Mouse (Mus musculus): Measurements from ENCODE around the gene Fam219a. TPM values are rescaled to one million over a fixed set of nuclear protein-coding genes. Genes with fewer than 3 reads are reported as not detected.

Gene Fam219a
- polyA plus RNA-seq, 1 experiment from 2014 or later, result 16.8 TPM

DNA sequence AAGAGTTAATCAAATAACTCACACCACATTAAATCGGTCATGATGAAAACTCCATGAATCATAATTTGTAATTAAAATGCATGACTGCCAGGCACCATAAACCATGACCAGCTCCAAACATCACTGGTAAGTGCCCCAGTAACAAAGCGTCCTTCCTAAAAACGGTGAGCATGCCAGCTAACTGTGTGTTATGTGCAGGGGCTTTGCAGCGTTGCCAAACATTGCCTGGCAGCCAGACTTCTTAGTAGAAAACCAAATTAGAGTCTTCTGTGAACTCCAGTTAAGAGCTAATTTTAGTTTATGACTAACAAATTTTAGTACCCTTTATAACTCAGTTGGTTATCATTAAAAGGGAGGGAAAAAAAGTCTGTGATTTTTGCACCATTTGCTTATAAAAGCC is 4.2 kb upstream of the Fam219a start:
- Histone ChIP-seq H3K27ac (no peak overlapping the region), H3K4me2 (no peak overlapping the region), H3K9me3 (no peaks in the 10 kb centered on the region), H3K27me3 (replicated peaks) (peaks cover 4% of the 10 kb centered on the region; the same call in 1 of the 2 replicates), H3K36me3 (replicated peaks) (no peaks in the 10 kb centered on the region), H3K4me3 (no peak overlapping the region), H3K9ac (no peak overlapping the region), H3K4me1 (peaks cover 15% of the 10 kb centered on the region; the same call in 1 of the 2 replicates)
- WGBS, result 60% methylated on average over 4 of the region's 4 CpGs
- no peak for ATAC-seq (replicated peaks)

- H3K4me1 ChIP-seq, result peaks cover 32% of the 10 kb centered on the region
- 23% methylated on average over 5 of the region's 5 CpGs for WGBS
- no peak overlapping the region for H3K4me3 ChIP-seq
- no peaks in the 10 kb centered on the region for H3K9me3 ChIP-seq
- ATAC-seq (replicated peaks), result no peak
- H3K27me3 ChIP-seq (replicated peaks), result peaks cover 4% of the 10 kb centered on the region; the same call in 1 of the 2 replicates
- no peaks in the 10 kb centered on the region for H3K36me3 ChIP-seq (replicated peaks)
- H3K9ac ChIP-seq, result no peak overlapping the region
- H3K27ac ChIP-seq, result no peak overlapping the region
- H3K4me2 ChIP-seq, result no peak overlapping the region
Measured at GRCm38 (mm10) chr4:41571490-41571889, 2.2 kb upstream of the Fam219a start.

- H3K4me2 ChIP-seq, result peak overlapping the region; percentile 76
- peak overlapping the region; percentile 91 for H3K27ac ChIP-seq
- H3K4me1 ChIP-seq, result peaks cover 33% of the 10 kb centered on the region
- WGBS, result under 1% methylated on average over 58 of the region's 58 CpGs
- H3K27me3 ChIP-seq (replicated peaks), result peaks cover 4% of the 10 kb centered on the region; the same call in 1 of the 2 replicates
- H3K36me3 ChIP-seq (replicated peaks), result no peaks in the 10 kb centered on the region
- H3K9ac ChIP-seq, result peak overlapping the region; percentile 86
- peak overlapping the region; percentile 85 for H3K4me3 ChIP-seq
- no peaks in the 10 kb centered on the region for H3K9me3 ChIP-seq
- peak; percentile 73 for ATAC-seq (replicated peaks)
Measured at GRCm38 (mm10) chr4:41568682-41569410, 492 bp downstream of the Fam219a start.

DNA sequence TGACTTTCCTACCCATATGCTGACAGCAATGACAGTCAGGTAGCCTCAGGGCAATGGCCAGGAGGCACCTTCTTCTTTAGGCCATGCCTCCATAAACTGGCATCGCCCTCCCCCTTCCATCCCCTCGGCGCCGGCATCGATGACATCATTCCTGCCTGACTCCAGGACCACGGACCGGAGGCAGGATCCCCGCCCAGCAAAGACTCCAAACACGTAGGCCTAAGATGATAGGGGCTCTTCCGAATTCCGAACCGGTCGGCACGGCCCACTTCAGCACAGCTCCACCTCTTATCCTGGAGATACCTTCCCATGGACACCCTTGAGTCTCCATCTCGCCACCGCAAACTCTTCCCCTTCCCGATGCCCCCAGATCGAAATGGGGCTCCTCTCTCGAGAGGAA is 1.1 kb downstream of the Fam219a start:
- peak overlapping the region; percentile 76 for H3K4me2 ChIP-seq
- H3K9ac ChIP-seq, result peak overlapping the region; percentile 86
- no peaks in the 10 kb centered on the region for H3K36me3 ChIP-seq (replicated peaks)
- H3K27ac ChIP-seq, result peak overlapping the region; percentile 91
- H3K27me3 ChIP-seq (replicated peaks), result peaks cover 4% of the 10 kb centered on the region; the same call in 1 of the 2 replicates
- ATAC-seq (replicated peaks), result no peak; the same call in 1 of the 2 replicates
- WGBS, result 3% methylated on average over 19 of the region's 19 CpGs
- H3K4me3 ChIP-seq, result peak overlapping the region; percentile 85
- H3K9me3 ChIP-seq, result no peaks in the 10 kb centered on the region
- peaks cover 33% of the 10 kb centered on the region for H3K4me1 ChIP-seq

GRCm38 (mm10) chr4:41566123-41566522 is 3.2 kb downstream of the Fam219a start:
- Histone ChIP-seq H3K36me3 (replicated peaks) (no peaks in the 10 kb centered on the region), H3K9ac (no peak overlapping the region), H3K4me2 (peak overlapping the region; percentile 3), H3K27ac (no peak overlapping the region), H3K4me3 (no peak overlapping the region), H3K4me1 (peaks cover 33% of the 10 kb centered on the region), H3K9me3 (no peaks in the 10 kb centered on the region), H3K27me3 (replicated peaks) (no peaks in the 10 kb centered on the region)
- 16% methylated on average over 3 of the region's 3 CpGs for WGBS
- no peak for ATAC-seq (replicated peaks)

GRCm38 (mm10) chr4:41563297-41563696 is 6.0 kb downstream of the Fam219a start:
- Histone ChIP-seq H3K9me3 (no peaks in the 10 kb centered on the region), H3K27ac (no peak overlapping the region), H3K36me3 (replicated peaks) (no peaks in the 10 kb centered on the region), H3K27me3 (replicated peaks) (no peaks in the 10 kb centered on the region), H3K9ac (no peak overlapping the region), H3K4me3 (no peak overlapping the region), H3K4me1 (peaks cover 26% of the 10 kb centered on the region), H3K4me2 (no peak overlapping the region)
- no peak for ATAC-seq (replicated peaks)
- 91% methylated on average over 5 of the region's 5 CpGs for WGBS

DNA sequence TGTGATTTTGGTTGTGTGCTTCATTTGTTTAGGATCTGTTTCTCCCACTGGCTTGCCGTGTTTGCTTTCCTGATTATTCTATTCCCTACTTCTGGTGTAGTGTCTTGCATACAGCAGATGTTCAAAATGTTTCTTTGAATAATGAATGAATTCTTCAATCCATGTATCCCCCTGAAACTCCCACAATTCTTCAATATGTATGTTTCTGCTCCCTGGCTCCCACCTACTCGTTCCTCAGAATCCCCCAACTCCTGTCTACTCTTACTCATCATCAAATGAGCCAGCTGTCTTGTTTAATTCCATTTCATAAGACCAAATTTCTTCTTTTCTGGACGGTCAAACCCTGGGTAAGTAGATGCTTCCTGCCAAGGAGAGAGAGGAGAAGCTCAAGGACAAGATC is 12.2 kb downstream of the Fam219a start:
- 48% methylated on average over 3 of the region's 3 CpGs for WGBS
- Histone ChIP-seq H3K27ac (peak overlapping the region; percentile 57; the same call in 1 of the 2 replicates), H3K9ac (no peak overlapping the region), H3K4me3 (no peak overlapping the region), H3K4me1 (peaks cover 41% of the 10 kb centered on the region), H3K9me3 (no peaks in the 10 kb centered on the region), H3K36me3 (replicated peaks) (no peaks in the 10 kb centered on the region), H3K27me3 (replicated peaks) (no peaks in the 10 kb centered on the region), H3K4me2 (peak overlapping the region; percentile 21; the same call in 1 of the 2 replicates)
- ATAC-seq (replicated peaks), result no peak

- H3K9me3 ChIP-seq, result no peaks in the 10 kb centered on the region
- H3K4me1 ChIP-seq, result peaks cover 41% of the 10 kb centered on the region
- peak overlapping the region; percentile 57 for H3K27ac ChIP-seq
- H3K36me3 ChIP-seq (replicated peaks), result no peaks in the 10 kb centered on the region
- no peak overlapping the region for H3K4me3 ChIP-seq
- H3K9ac ChIP-seq, result no peak overlapping the region
- peak; percentile 67; the same call in 1 of the 2 replicates for ATAC-seq (replicated peaks)
- no peaks in the 10 kb centered on the region for H3K27me3 ChIP-seq (replicated peaks)
- WGBS, result 55% methylated on average over 5 of the region's 5 CpGs
- peak overlapping the region; percentile 21; the same call in 1 of the 2 replicates for H3K4me2 ChIP-seq
Measured at GRCm38 (mm10) chr4:41556311-41556953, 12.9 kb downstream of the Fam219a start.

DNA sequence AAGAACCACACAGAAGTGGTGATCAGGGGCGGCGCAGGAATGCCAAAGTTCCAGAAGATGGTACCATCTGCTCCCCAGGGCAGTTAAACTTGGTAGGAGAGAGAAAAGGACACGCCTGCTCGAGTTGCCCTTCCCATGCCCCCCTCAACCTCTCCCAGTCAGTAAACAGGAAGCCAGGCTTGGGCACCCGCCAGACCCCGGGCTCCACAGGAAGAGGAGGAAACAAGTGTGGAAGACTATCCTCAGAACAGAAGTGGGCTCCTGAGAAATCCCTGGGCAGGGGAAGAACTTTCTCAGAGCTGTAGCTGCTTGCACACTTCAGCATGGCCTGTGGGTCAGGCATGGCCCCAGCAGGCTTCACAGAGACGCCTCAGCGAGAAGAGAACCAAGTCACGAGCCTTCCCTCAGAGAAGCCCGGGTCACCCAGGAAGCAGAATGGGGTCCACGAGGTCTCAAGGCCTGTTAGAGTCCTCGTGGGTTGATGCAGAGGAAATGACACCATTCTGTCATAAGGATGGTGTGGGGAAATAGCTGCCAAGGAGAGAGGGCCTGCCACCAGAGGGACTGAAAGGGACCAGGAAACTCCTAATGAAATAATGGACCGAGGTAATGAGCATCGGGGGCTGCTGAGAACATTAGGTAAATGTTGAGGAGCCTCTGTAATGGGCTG is 14.2 kb downstream of the Fam219a start:
- Histone ChIP-seq H3K4me3 (no peak overlapping the region), H3K4me1 (peaks cover 41% of the 10 kb centered on the region), H3K27ac (no peak overlapping the region), H3K9me3 (no peaks in the 10 kb centered on the region), H3K27me3 (replicated peaks) (no peaks in the 10 kb centered on the region), H3K4me2 (no peak overlapping the region), H3K36me3 (replicated peaks) (no peaks in the 10 kb centered on the region), H3K9ac (no peak overlapping the region)
- WGBS, result 83% methylated on average over 14 of the region's 14 CpGs
- ATAC-seq (replicated peaks), result no peak

GRCm38 (mm10) chr4:41553116-41553515 is 16.2 kb downstream of the Fam219a start:
- Histone ChIP-seq H3K36me3 (replicated peaks) (no peaks in the 10 kb centered on the region), H3K4me2 (no peak overlapping the region), H3K4me3 (no peak overlapping the region), H3K27me3 (replicated peaks) (no peaks in the 10 kb centered on the region), H3K4me1 (peaks cover 43% of the 10 kb centered on the region), H3K9ac (no peak overlapping the region), H3K27ac (peak overlapping the region; percentile 23; the same call in 1 of the 2 replicates), H3K9me3 (no peaks in the 10 kb centered on the region)
- WGBS, result 60% methylated on average over 11 of the region's 11 CpGs
- no peak for ATAC-seq (replicated peaks)

GRCm38 (mm10) chr4:41552529-41552928 is 16.8 kb downstream of the Fam219a start:
- Histone ChIP-seq H3K27me3 (replicated peaks) (no peaks in the 10 kb centered on the region), H3K36me3 (replicated peaks) (no peaks in the 10 kb centered on the region), H3K4me1 (peaks cover 39% of the 10 kb centered on the region), H3K4me2 (no peak overlapping the region), H3K27ac (no peak overlapping the region), H3K9me3 (no peaks in the 10 kb centered on the region), H3K9ac (no peak overlapping the region), H3K4me3 (no peak overlapping the region)
- no peak for ATAC-seq (replicated peaks)
- 46% methylated on average over 6 of the region's 6 CpGs for WGBS

GRCm38 (mm10) chr4:41547086-41547485 is 22.3 kb downstream of the Fam219a start:
- no peaks in the 10 kb centered on the region for H3K36me3 ChIP-seq (replicated peaks)
- H3K27me3 ChIP-seq (replicated peaks), result no peaks in the 10 kb centered on the region
- H3K4me3 ChIP-seq, result no peak overlapping the region
- H3K4me2 ChIP-seq, result no peak overlapping the region
- H3K4me1 ChIP-seq, result peaks cover 28% of the 10 kb centered on the region
- no peak overlapping the region for H3K27ac ChIP-seq
- no peak overlapping the region for H3K9ac ChIP-seq
- 78% methylated on average over 1 of the region's 1 CpGs for WGBS
- no peaks in the 10 kb centered on the region for H3K9me3 ChIP-seq
- ATAC-seq (replicated peaks), result no peak

Data from midbrain, embryonic 15.5 days (tissue).